Mouse (Mus musculus) stomach, embryonic 15.5 days (tissue): ENCODE results near the gene Rnf208. TPM values are rescaled to one million over a fixed set of nuclear protein-coding genes. Genes with fewer than 3 reads are reported as not detected.
"Not testable (repeated sequence)": the region's sequence is repeated elsewhere in the genome, so short reads cannot be mapped to it uniquely, and the experiment has no call there.

ENCODE experiments used
- ATAC-seq: fragments of 200-750 bp; cut with Nextera tagmentation; 2 replicates; pipeline ENCODE4 v1.8.0; 2017; ENCODE audit warnings: low read depth, moderate number of reproducible peaks, moderate TSS enrichment; ENCODE audit not compliant: insufficient read depth, low FRiP score
- H3K27ac ChIP-seq: fragments of 300-500 bp; sonication (generic); 2 replicates; pipeline ENCODE4 v1.5.1; 2015; ENCODE audit warnings: mild to moderate bottlenecking, inconsistent platforms
- H3K27me3 ChIP-seq: fragments of 300-500 bp; sonication (generic); replicated peaks from 2 replicates; pipeline ENCODE4 v1.6.1; 2015; ENCODE audit warnings: inconsistent platforms
- H3K36me3 ChIP-seq: fragments of 300-500 bp; sonication (generic); 2 replicates; pipeline ENCODE4 v1.6.1; 2015; ENCODE audit warnings: inconsistent platforms
- H3K4me1 ChIP-seq: fragments of 300-500 bp; sonication (generic); 2 replicates; pipeline ENCODE4 v1.6.1; 2015; ENCODE audit warnings: inconsistent platforms
- H3K4me2 ChIP-seq: fragments of 300-500 bp; sonication (generic); 2 replicates; pipeline ENCODE4 v1.6.1; 2015; ENCODE audit warnings: mild to moderate bottlenecking, inconsistent platforms
- H3K4me3 ChIP-seq: fragments of 300-500 bp; sonication (generic); replicated peaks from 2 replicates; pipeline ENCODE4 v1.5.1; 2015; ENCODE audit warnings: inconsistent platforms
- H3K9ac ChIP-seq: fragments of 300-500 bp; sonication (generic); 2 replicates; pipeline ENCODE4 v1.6.1; 2015; ENCODE audit warnings: inconsistent platforms
- H3K9me3 ChIP-seq: fragments of 300-500 bp; sonication (generic); 2 replicates; pipeline ENCODE4 v1.6.1; 2016; ENCODE audit warnings: inconsistent platforms
- WGBS: fragments of 180-500 bp; shearing (Covaris S2); methylation state at CpG from one replicate; pipeline ENCODE4 v1.1.7; 2015; 5-methylcytosine and 5-hydroxymethylcytosine counted together
- polyA plus RNA-seq: library from polyadenylated mRNA; unstranded; fragments of >200 nt; fragmentation: Nextera tagmentation; extraction: Ambion mirVana; gene quantifications from 2 replicates; pipeline ENCODE4 v1.2.1, GENCODE M21; 2015

Rnf208 gene
- polyA plus RNA-seq, 1 experiment from 2014 or later: 13.7 TPM

GRCm38 (mm10) chr2:25256443-25257109, 14.5 kb downstream of the Rnf208 start:
- peak overlapping the region; percentile 92 for H3K4me3 ChIP-seq
- H3K4me2 ChIP-seq: peak overlapping the region; percentile 96
- peaks cover 14% of the 10 kb centered on the region for H3K4me1 ChIP-seq
- not testable (repeated sequence) for H3K9me3 ChIP-seq, H3K27me3 ChIP-seq, ATAC-seq, H3K36me3 ChIP-seq, H3K27ac ChIP-seq
- H3K9ac ChIP-seq: 0 out of 2 replicates have a peak overlapping the region, but pooled peaks have one; percentile 86
- 57% methylated on average over 12 of the region's 12 CpGs for WGBS

GRCm38 (mm10) chr2:25257250-25257649, 15.2 kb downstream of the Rnf208 start:
- H3K4me3 ChIP-seq, H3K9ac ChIP-seq, H3K27me3 ChIP-seq, H3K36me3 ChIP-seq, H3K4me2 ChIP-seq, H3K9me3 ChIP-seq, H3K27ac ChIP-seq, ATAC-seq: not testable (repeated sequence)
- 86% methylated on average over 5 of the region's 5 CpGs for WGBS
- peaks cover 14% of the 10 kb centered on the region for H3K4me1 ChIP-seq

- Histone ChIP-seq H3K4me2 (no peak overlapping the region), H3K4me1 (peaks cover 22% of the 10 kb centered on the region), H3K27ac (no peak overlapping the region), H3K36me3 (no peaks in the 10 kb centered on the region), H3K27me3 (peaks cover 4% of the 10 kb centered on the region; the same call in 1 of the 2 replicates), H3K9ac (no peak overlapping the region), H3K9me3 (no peaks in the 10 kb centered on the region), H3K4me3 (no peak overlapping the region)
- no peak for ATAC-seq
- WGBS: 50% methylated on average over 2 of the region's 2 CpGs
These were observed 16.8 kb downstream of the Rnf208 start for GRCm38 (mm10) chr2:25258887-25259286.

- H3K9ac ChIP-seq: no peak overlapping the region
- ATAC-seq: no peak
- H3K27ac ChIP-seq: peak overlapping the region; percentile 77
- H3K36me3 ChIP-seq: no peaks in the 10 kb centered on the region
- WGBS: 51% methylated on average over 12 of the region's 12 CpGs
- peak overlapping the region; percentile 74 for H3K4me3 ChIP-seq
- no peaks in the 10 kb centered on the region for H3K9me3 ChIP-seq
- H3K4me1 ChIP-seq: peaks cover 33% of the 10 kb centered on the region
- peak overlapping the region; percentile 84 for H3K4me2 ChIP-seq
- peaks cover 5% of the 10 kb centered on the region; the same call in 1 of the 2 replicates for H3K27me3 ChIP-seq
These were observed 19.8 kb downstream of the Rnf208 start for GRCm38 (mm10) chr2:25261870-25262269.

GRCm38 (mm10) chr2:25262291-25262767, 20.3 kb downstream of the Rnf208 start, which contains the start of gene Tprn:
Gene Tprn, plus strand, starts transcription at chr2:25262618.
- H3K4me2 ChIP-seq: peak within 1 kb of the TSS; percentile 84
- H3K9ac ChIP-seq: peak within 1 kb of the TSS; percentile 27; the same call in 1 of the 2 replicates
- peak within 1 kb of the TSS; percentile 77 for H3K27ac ChIP-seq
- peaks cover 37% of the 10 kb centered on the region for H3K4me1 ChIP-seq
- peaks cover 5% of the 10 kb centered on the region; the same call in 1 of the 2 replicates for H3K27me3 ChIP-seq
- no peaks in the 10 kb centered on the region for H3K36me3 ChIP-seq
- WGBS: under 1% methylated on average over 39 of the region's 39 CpGs
- ATAC-seq: peak; percentile 98
- peak within 1 kb of the TSS; percentile 74 for H3K4me3 ChIP-seq
- no peaks in the 10 kb centered on the region for H3K9me3 ChIP-seq

GRCm38 (mm10) chr2:25262795-25263622, 21.0 kb downstream of the Rnf208 start:
- Histone ChIP-seq H3K4me2 (peak overlapping the region; percentile 84), H3K27me3 (peaks cover 5% of the 10 kb centered on the region; the same call in 1 of the 2 replicates), H3K9me3 (no peaks in the 10 kb centered on the region), H3K4me1 (peaks cover 41% of the 10 kb centered on the region), H3K4me3 (peak overlapping the region; percentile 74), H3K27ac (peak overlapping the region; percentile 48), H3K9ac (peak overlapping the region; percentile 27; the same call in 1 of the 2 replicates), H3K36me3 (no peaks in the 10 kb centered on the region)
- ATAC-seq: peak; percentile 2; the same call in 1 of the 2 replicates
- under 1% methylated on average over 82 of the region's 82 CpGs for WGBS

GRCm38 (mm10) chr2:25263623-25264285, 21.7 kb downstream of the Rnf208 start:
- Histone ChIP-seq H3K4me2 (peak overlapping the region; percentile 84), H3K27me3 (peaks cover 5% of the 10 kb centered on the region; the same call in 1 of the 2 replicates), H3K4me1 (peaks cover 41% of the 10 kb centered on the region), H3K9me3 (no peaks in the 10 kb centered on the region), H3K4me3 (peak overlapping the region; percentile 74), H3K36me3 (no peaks in the 10 kb centered on the region), H3K9ac (peak overlapping the region; percentile 27; the same call in 1 of the 2 replicates), H3K27ac (no peak overlapping the region)
- 24% methylated on average over 12 of the region's 12 CpGs for WGBS
- ATAC-seq: no peak

GRCm38 (mm10) chr2:25264286-25264660, 22.2 kb downstream of the Rnf208 start:
- Histone ChIP-seq H3K27ac (no peak overlapping the region), H3K9me3 (no peaks in the 10 kb centered on the region), H3K9ac (no peak overlapping the region), H3K4me3 (peak overlapping the region; percentile 74), H3K27me3 (peaks cover 5% of the 10 kb centered on the region; the same call in 1 of the 2 replicates), H3K4me2 (peak overlapping the region; percentile 84), H3K36me3 (peaks cover 4% of the 10 kb centered on the region; the same call in 1 of the 2 replicates), H3K4me1 (peaks cover 41% of the 10 kb centered on the region)
- 76% methylated on average over 5 of the region's 5 CpGs for WGBS
- no peak for ATAC-seq

- 78% methylated on average over 3 of the region's 3 CpGs for whole genome bisulfite sequencing
- Histone ChIP-seq H3K9ac (no peak overlapping the region), H3K27ac (no peak overlapping the region), H3K4me2 (peak overlapping the region; percentile 84), H3K4me3 (peak overlapping the region; percentile 74), H3K36me3 (peaks cover 9% of the 10 kb centered on the region; the same call in 1 of the 2 replicates), H3K4me1 (peaks cover 41% of the 10 kb centered on the region), H3K9me3 (no peaks in the 10 kb centered on the region), H3K27me3 (peaks cover 5% of the 10 kb centered on the region; the same call in 1 of the 2 replicates)
- no peak for ATAC-seq
These were observed 22.8 kb downstream of the Rnf208 start for GRCm38 (mm10) chr2:25264851-25265250.

- no peak overlapping the region for H3K9ac ChIP-seq
- H3K4me1 ChIP-seq: peaks cover 50% of the 10 kb centered on the region
- H3K27me3 ChIP-seq: peaks cover 5% of the 10 kb centered on the region; the same call in 1 of the 2 replicates
- H3K27ac ChIP-seq: peak overlapping the region; percentile 86
- ATAC-seq: no peak
- peak overlapping the region; percentile 74; the same call in 1 of the 2 replicates for H3K4me3 ChIP-seq
- WGBS: 54% methylated on average over 6 of the region's 6 CpGs
- peak overlapping the region; percentile 84 for H3K4me2 ChIP-seq
- H3K9me3 ChIP-seq: no peaks in the 10 kb centered on the region
- peaks cover 17% of the 10 kb centered on the region; the same call in 1 of the 2 replicates for H3K36me3 ChIP-seq
These were observed 24.0 kb downstream of the Rnf208 start for GRCm38 (mm10) chr2:25265897-25266656.
